Mouse (Mus musculus) kidney, adult 2 months (tissue): ENCODE measurements at regions not wholly inside any gene's neighbourhood (a gene's known extent, or its start where the extent isn't known, plus 50 kb on each side); places are given as distances from the start of the nearest gene placed in this dataset.

Source experiments
- CTCF ChIP-seq: fragments of 200-500 bp; conservative IDR thresholded peaks from 2 replicates; pipeline ENCODE4 v1.5.1; 2011; ENCODE audit warnings: low read depth, mild to moderate bottlenecking, control low read depth, low read length, moderate library complexity, mixed read lengths; ENCODE audit not compliant: insufficient read depth, insufficient read length
- POLR2A ChIP-seq: fragments of 200-500 bp; IDR thresholded peaks from one replicate; pipeline ENCODE4 v1.6.1; 2011; ENCODE audit warnings: low read depth, low read length, control low read depth

DNA sequence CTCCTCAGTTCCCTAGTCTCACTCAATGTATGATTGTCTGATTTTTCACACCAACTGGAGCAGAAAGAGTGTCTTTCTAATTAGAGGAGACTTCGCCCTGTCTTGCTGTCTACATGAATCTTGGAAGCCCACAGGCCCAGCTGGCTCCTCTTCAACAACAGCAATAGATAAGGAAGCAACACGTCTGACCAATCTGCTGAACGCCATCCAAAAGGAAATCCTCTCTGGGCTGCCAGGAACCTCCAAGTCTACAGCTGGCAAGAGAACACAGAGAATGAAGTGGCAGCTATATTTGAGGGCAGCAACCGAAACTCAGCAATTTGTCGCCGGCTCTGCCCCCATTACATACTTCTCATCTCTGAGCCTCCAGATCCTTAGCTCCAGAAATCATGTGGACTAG lies 785.1 kb upstream of the A1bg start:
- no peak for TF ChIP-seq POLR2A
- TF ChIP-seq CTCF, result no peak
